Mouse (Mus musculus): ENCODE data around the gene Ap3b1. TPM values are rescaled to one million over a fixed set of nuclear protein-coding genes. Genes with fewer than 3 reads are reported as not detected.

Ap3b1 gene
- total and polyA plus RNA-seq, 3 experiments: 46.0 to 113 (median 60.7) TPM

GRCm38 (mm10) chr13:94576399-94577176 is 217.8 kb downstream of the Ap3b1 start:
- Histone ChIP-seq H3K36me3 (replicated peaks in 1 of 2; ENCODE audit: control insufficient read depth in 1 of 2, insufficient read depth in 1 of 2, low read length in 1 of 2) (peaks cover 0 to 11% of the 10 kb centered on the region in 2 experiments), H3K4me1 (ENCODE audit: control insufficient read depth in 1 of 2, insufficient read depth in 2 of 2) (peaks cover 0 to 6% of the 10 kb centered on the region in 2 experiments; a peak in 1 of 4 replicates), H3K79me2 (replicated peaks; ENCODE audit: control insufficient read depth, extremely low read depth, insufficient read depth, poor library complexity, severe bottlenecking) (no peaks in the 10 kb centered on the region), H3K9me3 (replicated peaks; ENCODE audit: low read length) (no peaks in the 10 kb centered on the region), H3K9ac (ENCODE audit: insufficient read depth, low read depth) (no peak overlapping the region), H3K4me3 (replicated peaks in 1 of 3; ENCODE audit: low read depth in 2 of 3, low read length in 2 of 3, poor library complexity in 1 of 3) (no peak overlapping the region), H3K4me2 (ENCODE audit: insufficient read depth, low read depth, poor library complexity, severe bottlenecking) (no peak overlapping the region), H3K27me3 (replicated peaks) (no peaks in the 10 kb centered on the region), H3K27ac (ENCODE audit: insufficient read depth, low read depth) (no peak overlapping the region)
- no peak for TF ChIP-seq JUN (IDR thresholded peaks at IDR 0.05; ENCODE audit: insufficient read depth, low read depth, low read length)
- TF ChIP-seq MEF2A (IDR thresholded peaks at IDR 0.05; ENCODE audit: borderline replicate concordance, low read depth, low read length): no peak
- TF ChIP-seq CTCF (conservative IDR thresholded peaks at IDR 0.05 in 1 of 2, IDR thresholded peaks at IDR 0.05 in 1 of 2; ENCODE audit: low read depth in 2 of 2, low read length in 2 of 2): no peak
- TF ChIP-seq CHD2 (IDR thresholded peaks at IDR 0.05; ENCODE audit: low read length): no peak
- TF ChIP-seq SIN3A (IDR thresholded peaks at IDR 0.05; ENCODE audit: low read length): no peak
- TF ChIP-seq MXI1 (IDR thresholded peaks at IDR 0.05; ENCODE audit: low read depth, low read length): no peak
- no peak for TF ChIP-seq E2F4 (IDR thresholded peaks at IDR 0.05; ENCODE audit: insufficient replicate concordance, low read depth, low read length)
- no peak for TF ChIP-seq ELF1 (IDR thresholded peaks at IDR 0.05; ENCODE audit: low read depth, low read length)
- in situ Hi-C loops (cut with MboI; ENCODE audit: low pct_ligation_motif_present, low pct_unique_long_range_greater_than_20kb, low sequenced_read_pairs) (no loop called here), dilution Hi-C loops (cut with MboI; ENCODE audit: extremely low pct_ligation_motif_present, extremely low pct_unique_long_range_greater_than_20kb, low sequenced_read_pairs) (no loop called here)
- no peak for DNase-seq (ENCODE audit: extremely low read depth)

DNA sequence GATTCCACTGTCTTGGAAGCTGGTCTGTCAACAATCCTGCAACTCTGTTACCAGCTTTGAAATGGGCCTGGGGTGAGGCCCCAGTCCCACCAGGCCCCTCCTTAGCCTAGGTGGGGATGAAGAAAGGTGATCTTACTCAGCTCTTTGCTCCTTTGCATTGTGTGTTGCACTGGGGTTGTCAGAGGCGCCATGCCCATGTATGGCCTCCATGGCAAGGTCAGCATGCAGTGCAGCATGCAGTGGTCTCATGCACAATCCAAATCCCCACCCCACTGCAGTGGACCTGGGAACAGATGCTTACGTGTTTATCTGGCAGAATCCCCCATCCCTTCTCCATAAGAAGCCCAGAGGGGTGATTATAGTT is 218.4 kb downstream of the Ap3b1 start:
- H3K4me2 ChIP-seq (ENCODE audit: insufficient read depth, low read depth, poor library complexity, severe bottlenecking): no peak overlapping the region
- H3K27me3 ChIP-seq (replicated peaks): no peaks in the 10 kb centered on the region
- H3K4me3 ChIP-seq (replicated peaks in 1 of 3; ENCODE audit: low read depth in 2 of 3, low read length in 2 of 3, poor library complexity in 1 of 3): no peak overlapping the region
- no peaks in the 10 kb centered on the region for H3K9me3 ChIP-seq (replicated peaks; ENCODE audit: low read length)
- H3K36me3 ChIP-seq (replicated peaks in 1 of 2; ENCODE audit: control insufficient read depth in 1 of 2, insufficient read depth in 1 of 2, low read length in 1 of 2): peaks cover 0 to 11% of the 10 kb centered on the region in 2 experiments
- no peak for TF ChIP-seq ETS1 (conservative IDR thresholded peaks at IDR 0.05; ENCODE audit: low read depth, low read length)
- no peak for TF ChIP-seq POLR2A (IDR thresholded peaks at IDR 0.05; ENCODE audit: low read depth, low read length)
- no peak for TF ChIP-seq USF1 (IDR thresholded peaks at IDR 0.05; ENCODE audit: low read depth, low read length)
- TF ChIP-seq TCF12 (IDR thresholded peaks at IDR 0.05; ENCODE audit: low read depth, low read length): no peak
- no peak for TF ChIP-seq HCFC1 (IDR thresholded peaks at IDR 0.05; ENCODE audit: low read depth, low read length)
- no peak for TF ChIP-seq NELFE (IDR thresholded peaks at IDR 0.05; ENCODE audit: low read depth, low read length)
- no peak for TF ChIP-seq UBTF (IDR thresholded peaks at IDR 0.05; ENCODE audit: low read depth, low read length)
- TF ChIP-seq MXI1 (IDR thresholded peaks at IDR 0.05; ENCODE audit: low read depth, low read length): no peak
- TF ChIP-seq ZNF384 (IDR thresholded peaks at IDR 0.05; ENCODE audit: low read depth, low read length): no peak
- TF ChIP-seq RAD21 (IDR thresholded peaks at IDR 0.05; ENCODE audit: low read depth, low read length): no peak
- TF ChIP-seq CHD1 (IDR thresholded peaks at IDR 0.05; ENCODE audit: low read depth, low read length): no peak
- TF ChIP-seq SIN3A (IDR thresholded peaks at IDR 0.05; ENCODE audit: low read length): no peak
- no peak for TF ChIP-seq JUN (IDR thresholded peaks at IDR 0.05; ENCODE audit: insufficient read depth, low read depth, low read length)
- no peak for TF ChIP-seq PAX5 (IDR thresholded peaks at IDR 0.05; ENCODE audit: low read length)
- dilution Hi-C loops (cut with MboI; ENCODE audit: extremely low pct_ligation_motif_present, extremely low pct_unique_long_range_greater_than_20kb, low sequenced_read_pairs): no loop called here
- no peak overlapping the region for H3K27ac ChIP-seq (ENCODE audit: insufficient read depth, low read depth)
- no peak overlapping the region for H3K9ac ChIP-seq (ENCODE audit: insufficient read depth, low read depth)
- H3K4me1 ChIP-seq (ENCODE audit: control insufficient read depth in 1 of 2, insufficient read depth in 2 of 2): peaks cover 0 to 6% of the 10 kb centered on the region in 2 experiments; a peak in 1 of 4 replicates
- in situ Hi-C loops (cut with MboI; ENCODE audit: low pct_ligation_motif_present, low pct_unique_long_range_greater_than_20kb, low sequenced_read_pairs): no loop called here
- DNase-seq (ENCODE audit: extremely low read depth): no peak
- no peaks in the 10 kb centered on the region for H3K79me2 ChIP-seq (replicated peaks; ENCODE audit: control insufficient read depth, extremely low read depth, insufficient read depth, poor library complexity, severe bottlenecking)
